Mouse (Mus musculus) kidney, embryonic 15.5 days (tissue): Measurements from ENCODE around the gene Sfxn5. TPM values are rescaled to one million over a fixed set of nuclear protein-coding genes. Genes with fewer than 3 reads are reported as not detected.
A peak's percentile ranks its signal among the peaks of the same experiment; 100 is the strongest.

Experiments used
- ATAC-seq: fragments of 200-750 bp; cut with Nextera tagmentation; replicated peaks from 2 replicates; pipeline ENCODE4 v1.8.0; 2017; ENCODE audit warnings: moderate TSS enrichment; ENCODE audit not compliant: low FRiP score
- H3K27ac ChIP-seq: fragments of 300-500 bp; sonication (generic); 2 replicates; pipeline ENCODE4 v1.5.1; 2015; ENCODE audit warnings: mild to moderate bottlenecking, inconsistent platforms
- H3K27me3 ChIP-seq: fragments of 300-500 bp; sonication (generic); 2 replicates; pipeline ENCODE4 v1.6.1; 2015; ENCODE audit warnings: inconsistent platforms
- H3K36me3 ChIP-seq: fragments of 300-500 bp; sonication (generic); 2 replicates; pipeline ENCODE4 v1.6.1; 2015; ENCODE audit warnings: inconsistent platforms
- H3K4me1 ChIP-seq: fragments of 300-500 bp; sonication (generic); 2 replicates; pipeline ENCODE4 v1.6.1; 2015; ENCODE audit warnings: inconsistent platforms
- H3K4me2 ChIP-seq: fragments of 300-500 bp; sonication (generic); 2 replicates; pipeline ENCODE4 v1.6.1; 2015; ENCODE audit warnings: moderate library complexity, mild to moderate bottlenecking, inconsistent platforms
- H3K4me3 ChIP-seq: fragments of 300-500 bp; sonication (generic); replicated peaks from 2 replicates; pipeline ENCODE4 v1.5.1; 2015; ENCODE audit warnings: mild to moderate bottlenecking, inconsistent platforms
- H3K9ac ChIP-seq: fragments of 300-500 bp; sonication (generic); 2 replicates; pipeline ENCODE4 v1.6.1; 2015; ENCODE audit warnings: mild to moderate bottlenecking, inconsistent platforms
- H3K9me3 ChIP-seq: fragments of 300-500 bp; sonication (generic); replicated peaks from 2 replicates; pipeline ENCODE4 v1.6.1; 2016; ENCODE audit warnings: inconsistent platforms
- WGBS: fragments of 180-500 bp; shearing (Covaris S2); methylation state at CpG from one replicate; pipeline ENCODE4 v1.1.7; 2015; ENCODE audit warnings: mixed read lengths; 5-methylcytosine and 5-hydroxymethylcytosine counted together
- polyA plus RNA-seq: library from polyadenylated mRNA; unstranded; fragments of >200 nt; fragmentation: Nextera tagmentation; extraction: Ambion mirVana; gene quantifications from 2 replicates; pipeline ENCODE4 v1.2.1, GENCODE M21; 2015

Gene Sfxn5
- 12.4 and 12.9 TPM in 2 replicates for polyA plus RNA-seq

DNA sequence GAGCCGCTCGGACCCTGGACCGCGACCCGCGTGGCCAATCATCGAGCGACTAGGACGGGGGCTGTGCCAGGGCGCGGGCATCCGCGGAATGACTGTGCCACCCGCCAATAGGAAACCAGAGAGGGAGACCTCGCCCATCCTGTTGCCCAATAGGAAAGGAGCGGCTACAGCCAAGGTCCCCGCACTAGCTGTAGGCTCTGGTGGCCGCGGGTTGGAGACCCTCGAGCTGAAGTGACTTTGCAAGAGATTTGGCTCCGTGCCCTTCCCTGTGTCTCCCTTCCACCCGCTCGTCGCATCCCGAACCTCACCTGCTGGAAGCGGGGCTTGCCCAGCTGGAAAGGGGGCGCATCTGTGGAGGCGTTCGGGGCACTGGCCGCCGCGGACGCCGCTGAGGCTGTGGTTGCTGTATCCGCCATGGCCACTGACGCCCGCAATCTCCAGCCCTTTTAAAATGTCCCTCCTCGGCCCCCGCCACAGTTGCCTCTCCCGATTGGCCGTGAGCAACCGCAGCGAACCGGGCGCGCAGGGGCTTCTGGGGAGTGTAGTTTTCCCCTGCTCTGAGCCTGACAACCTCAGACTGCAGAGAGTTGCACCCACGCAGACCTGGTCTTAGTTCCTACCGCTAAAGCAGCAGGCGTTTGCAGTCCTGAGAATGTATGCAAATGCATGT is at the start of gene Sfxn5:
Sfxn5 (minus strand) TSS at position 423 of the 670 bp plus-strand sequence.
- Histone ChIP-seq H3K4me1 (peaks cover 22% of the 10 kb centered on the region), H3K9me3 (no peaks in the 10 kb centered on the region), H3K27me3 (peaks cover 13% of the 10 kb centered on the region; the same call in 1 of the 2 replicates), H3K9ac (peak within 1 kb of the TSS; percentile 67), H3K27ac (peak within 1 kb of the TSS; percentile 98), H3K4me3 (peak within 1 kb of the TSS; percentile 85), H3K36me3 (0 out of 2 replicates have a peak, but pooled peaks cover 11% of the 10 kb centered on the region), H3K4me2 (peak within 1 kb of the TSS; percentile 97)
- WGBS = under 1% methylated on average over 49 of the region's 49 CpGs
- peak; percentile 98 for ATAC-seq

DNA sequence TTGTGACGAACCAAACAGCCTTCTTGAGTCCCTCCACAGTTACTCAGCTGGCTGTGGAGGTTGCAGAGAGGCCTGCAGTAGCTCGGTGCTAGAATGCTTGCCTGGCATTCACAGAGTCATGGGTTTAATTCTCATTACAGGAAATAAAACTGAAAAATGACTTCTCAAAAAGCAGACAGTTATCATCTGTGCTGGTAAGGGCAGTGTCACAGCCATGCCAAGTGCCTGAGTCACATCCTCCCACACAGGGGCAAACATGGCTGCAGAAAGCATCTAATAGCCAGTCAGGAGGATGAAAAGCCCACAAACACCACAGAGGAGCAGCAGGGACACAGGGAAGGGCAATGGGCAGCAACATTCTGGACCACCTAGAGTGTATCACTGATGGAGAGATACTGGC is 49.6 kb upstream of the Sfxn5 start:
- Histone ChIP-seq H3K4me2 (no peak overlapping the region), H3K4me3 (no peak overlapping the region), H3K9ac (no peak overlapping the region), H3K4me1 (peaks cover 28% of the 10 kb centered on the region), H3K36me3 (no peaks in the 10 kb centered on the region), H3K27ac (no peak overlapping the region), H3K9me3 (no peaks in the 10 kb centered on the region), H3K27me3 (peaks cover 14% of the 10 kb centered on the region)
- WGBS = 76% methylated on average over 2 of the region's 2 CpGs
- ATAC-seq = no peak

DNA sequence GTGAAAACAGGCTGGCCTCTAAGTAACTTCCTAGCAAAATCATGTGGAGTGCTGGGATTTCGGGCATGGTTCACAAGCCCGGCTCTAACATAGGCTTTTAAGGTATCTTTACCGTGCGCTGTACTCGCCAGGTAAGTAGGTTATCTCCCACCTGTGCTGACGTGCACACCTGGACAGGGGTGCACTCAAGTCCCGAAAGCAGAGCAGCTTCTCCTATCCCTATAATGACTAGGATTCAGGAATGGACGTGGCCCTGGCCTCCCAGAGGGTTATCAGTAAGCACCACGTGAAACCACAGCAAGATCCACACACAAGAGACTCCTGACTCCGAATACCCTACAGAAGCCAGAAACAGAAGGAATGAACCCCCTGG is 48.4 kb upstream of the Sfxn5 start:
- H3K9ac ChIP-seq = no peak overlapping the region
- no peak for ATAC-seq
- H3K4me3 ChIP-seq = no peak overlapping the region
- peaks cover 31% of the 10 kb centered on the region for H3K4me1 ChIP-seq
- H3K27ac ChIP-seq = peak overlapping the region; percentile 66; the same call in 1 of the 2 replicates
- peaks cover 8% of the 10 kb centered on the region for H3K27me3 ChIP-seq
- no peak overlapping the region for H3K4me2 ChIP-seq
- 86% methylated on average over 10 of the region's 10 CpGs for WGBS
- no peaks in the 10 kb centered on the region for H3K9me3 ChIP-seq
- H3K36me3 ChIP-seq = no peaks in the 10 kb centered on the region

GRCm38 (mm10) chr6:85380901-85381647 is 47.9 kb upstream of the Sfxn5 start:
- H3K4me3 ChIP-seq = peak overlapping the region; percentile 15; the same call in 1 of the 2 replicates
- 12% methylated on average over 17 of the region's 17 CpGs for WGBS
- ATAC-seq = peak; percentile 74
- peak overlapping the region; percentile 52 for H3K4me2 ChIP-seq
- H3K27ac ChIP-seq = peak overlapping the region; percentile 66
- no peak overlapping the region for H3K9ac ChIP-seq
- no peaks in the 10 kb centered on the region for H3K36me3 ChIP-seq
- peaks cover 2% of the 10 kb centered on the region; the same call in 1 of the 2 replicates for H3K27me3 ChIP-seq
- H3K4me1 ChIP-seq = peaks cover 31% of the 10 kb centered on the region
- H3K9me3 ChIP-seq = no peaks in the 10 kb centered on the region

DNA sequence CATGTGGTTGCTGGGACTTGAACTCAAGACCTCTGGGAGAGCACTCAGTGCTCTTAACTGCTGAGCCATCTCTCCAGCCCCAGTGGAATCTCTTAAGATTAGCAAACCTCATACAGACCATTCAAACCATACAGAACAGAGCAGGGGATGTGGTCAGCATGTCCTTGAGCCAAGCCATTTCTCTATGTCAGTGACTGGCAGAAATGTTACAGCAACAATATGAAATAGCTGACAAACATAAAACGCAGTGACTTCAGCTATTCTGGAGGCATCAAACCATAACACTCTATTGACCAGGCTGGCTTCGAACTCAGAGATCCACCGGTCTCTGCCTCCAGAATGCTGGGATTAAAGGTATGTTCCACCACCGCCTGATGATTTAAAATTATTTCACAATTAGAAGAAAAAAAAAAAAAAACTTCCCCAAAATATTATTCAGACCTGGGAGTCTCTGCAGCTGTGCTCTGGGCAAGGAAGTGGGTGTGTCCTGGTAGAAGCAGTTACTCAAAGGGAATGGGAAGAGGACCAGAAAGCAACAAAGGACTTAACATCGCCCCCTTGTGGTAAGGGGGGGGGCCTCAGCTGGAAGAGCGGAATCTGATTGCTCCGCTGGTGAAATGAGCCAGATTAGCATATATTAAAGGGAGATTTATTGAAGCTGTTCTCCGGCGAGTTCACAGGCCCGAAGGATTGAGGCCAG is 47.1 kb upstream of the Sfxn5 start:
- Histone ChIP-seq H3K4me3 (peak overlapping the region; percentile 15; the same call in 1 of the 2 replicates), H3K9ac (no peak overlapping the region), H3K9me3 (no peaks in the 10 kb centered on the region), H3K4me1 (peaks cover 33% of the 10 kb centered on the region), H3K27ac (peak overlapping the region; percentile 66; the same call in 1 of the 2 replicates), H3K27me3 (no peaks in the 10 kb centered on the region), H3K4me2 (peak overlapping the region; percentile 52), H3K36me3 (no peaks in the 10 kb centered on the region)
- ATAC-seq = peak; percentile 89
- 28% methylated on average over 10 of the region's 10 CpGs for WGBS

GRCm38 (mm10) chr6:85378629-85379028 is 45.4 kb upstream of the Sfxn5 start:
- Histone ChIP-seq H3K4me2 (no peak overlapping the region), H3K36me3 (no peaks in the 10 kb centered on the region), H3K9me3 (no peaks in the 10 kb centered on the region), H3K4me3 (no peak overlapping the region), H3K9ac (no peak overlapping the region), H3K4me1 (peaks cover 43% of the 10 kb centered on the region), H3K27ac (peak overlapping the region; percentile 49), H3K27me3 (no peaks in the 10 kb centered on the region)
- no peak for ATAC-seq
- WGBS = 45% methylated on average over 8 of the region's 8 CpGs

- Histone ChIP-seq H3K27me3 (no peaks in the 10 kb centered on the region), H3K4me2 (no peak overlapping the region), H3K36me3 (no peaks in the 10 kb centered on the region), H3K4me1 (peaks cover 50% of the 10 kb centered on the region), H3K9ac (no peak overlapping the region), H3K9me3 (no peaks in the 10 kb centered on the region), H3K27ac (peak overlapping the region; percentile 75), H3K4me3 (no peak overlapping the region)
- WGBS = 33% methylated on average over 5 of the region's 5 CpGs
- ATAC-seq = no peak
Observed at GRCm38 (mm10) chr6:85377876-85378275, 44.7 kb upstream of the Sfxn5 start.

- no peak overlapping the region for H3K4me2 ChIP-seq
- 75% methylated on average over 4 of the region's 4 CpGs for WGBS
- no peak overlapping the region for H3K9ac ChIP-seq
- H3K4me1 ChIP-seq = peaks cover 57% of the 10 kb centered on the region
- H3K36me3 ChIP-seq = no peaks in the 10 kb centered on the region
- no peak overlapping the region for H3K4me3 ChIP-seq
- H3K9me3 ChIP-seq = no peaks in the 10 kb centered on the region
- no peak for ATAC-seq
- no peak overlapping the region for H3K27ac ChIP-seq
- no peaks in the 10 kb centered on the region for H3K27me3 ChIP-seq
Observed at GRCm38 (mm10) chr6:85377066-85377734, 44.0 kb upstream of the Sfxn5 start.

- H3K27ac ChIP-seq = peak overlapping the region; percentile 86
Observed at GRCm38 (mm10) chr6:85374734-85375114, 41.5 kb upstream of the Sfxn5 start.

GRCm38 (mm10) chr6:85373951-85374733 is 40.9 kb upstream of the Sfxn5 start, which contains the start of gene Rab11fip5:
Rab11fip5 (minus strand) TSS chr6:85374634.
- 2% methylated on average over 80 of the region's 80 CpGs for WGBS
- ATAC-seq = peak; percentile 20
- H3K4me1 ChIP-seq = peaks cover 58% of the 10 kb centered on the region
- no peaks in the 10 kb centered on the region for H3K9me3 ChIP-seq
- no peaks in the 10 kb centered on the region for H3K36me3 ChIP-seq
- no peaks in the 10 kb centered on the region for H3K27me3 ChIP-seq
- peak within 1 kb of the TSS; percentile 81 for H3K9ac ChIP-seq
- peak within 1 kb of the TSS; percentile 82 for H3K4me3 ChIP-seq
- H3K27ac ChIP-seq = peak within 1 kb of the TSS; percentile 86
- peak within 1 kb of the TSS; percentile 94 for H3K4me2 ChIP-seq

More at GRCm38 (mm10) chr6:85374734-85375114, 41.5 kb upstream of the Sfxn5 start:
- peak overlapping the region; percentile 82 for H3K4me3 ChIP-seq
- peak overlapping the region; percentile 54 for H3K9ac ChIP-seq
- WGBS = under 1% methylated on average over 19 of the region's 19 CpGs
- no peaks in the 10 kb centered on the region for H3K36me3 ChIP-seq
- peak overlapping the region; percentile 94 for H3K4me2 ChIP-seq
- no peaks in the 10 kb centered on the region for H3K9me3 ChIP-seq
- H3K27me3 ChIP-seq = no peaks in the 10 kb centered on the region
- ATAC-seq = peak; percentile 96
- peaks cover 52% of the 10 kb centered on the region for H3K4me1 ChIP-seq
